Mouse (Mus musculus): ENCODE results near the gene Fanca. TPM values are rescaled to one million over a fixed set of nuclear protein-coding genes. Genes with fewer than 3 reads are reported as not detected.
A peak's percentile ranks its signal among the peaks of the same experiment; 100 is the strongest.

The Fanca gene
- 3.1 and 4.1 TPM in 2 replicates for polyA plus RNA-seq (2012; rRNA removed)

- DNase-seq (ENCODE audit: extremely low spot score in 1 of 2, low spot score in 1 of 2), result peak; percentile 79 to 92
Measured at GRCm38 (mm10) chr8:123318467-123318911, at the start of gene Fanca. Gene Fanca, minus strand, starts transcription at chr8:123318576.

- peak; percentile 68 to 93 for DNase-seq (ENCODE audit: extremely low spot score in 1 of 2, low spot score in 1 of 2)
Measured at GRCm38 (mm10) chr8:123361082-123361739, 42.8 kb upstream of the Fanca start.

GRCm38 (mm10) chr8:123353216-123353615 is 34.8 kb upstream of the Fanca start:
- DNase-seq (ENCODE audit: extremely low spot score in 1 of 2, low spot score in 1 of 2), result no peak

GRCm38 (mm10) chr8:123352786-123353185 is 34.4 kb upstream of the Fanca start:
- peak in 1 of 2 experiments; percentile 53 for DNase-seq (ENCODE audit: extremely low spot score in 1 of 2, low spot score in 1 of 2)

DNA sequence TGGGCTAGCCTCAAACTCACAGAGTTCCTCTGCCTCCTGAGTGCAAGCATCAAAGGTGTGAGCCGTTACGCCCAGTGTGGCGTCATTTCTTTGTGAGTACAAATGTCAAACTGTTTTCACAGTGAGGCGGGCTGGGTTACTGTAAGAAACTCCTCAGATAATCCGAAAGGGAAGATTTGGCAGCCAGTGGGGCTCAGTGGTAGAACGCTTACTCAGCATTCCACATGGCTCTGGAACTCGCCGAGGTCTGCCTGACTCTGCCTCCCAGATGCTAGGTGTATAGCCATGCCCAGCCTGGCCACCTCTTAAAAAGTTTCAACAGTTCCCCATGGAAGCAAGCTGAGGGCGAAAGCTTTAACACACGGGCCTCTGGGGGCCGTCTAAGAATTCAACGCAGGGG is 33.7 kb upstream of the Fanca start:
- DNase-seq (ENCODE audit: extremely low spot score in 1 of 2, low spot score in 1 of 2), result no peak

GRCm38 (mm10) chr8:123349073-123349472 is 30.7 kb upstream of the Fanca start:
- no peak for DNase-seq (ENCODE audit: extremely low spot score in 1 of 2, low spot score in 1 of 2)

DNA sequence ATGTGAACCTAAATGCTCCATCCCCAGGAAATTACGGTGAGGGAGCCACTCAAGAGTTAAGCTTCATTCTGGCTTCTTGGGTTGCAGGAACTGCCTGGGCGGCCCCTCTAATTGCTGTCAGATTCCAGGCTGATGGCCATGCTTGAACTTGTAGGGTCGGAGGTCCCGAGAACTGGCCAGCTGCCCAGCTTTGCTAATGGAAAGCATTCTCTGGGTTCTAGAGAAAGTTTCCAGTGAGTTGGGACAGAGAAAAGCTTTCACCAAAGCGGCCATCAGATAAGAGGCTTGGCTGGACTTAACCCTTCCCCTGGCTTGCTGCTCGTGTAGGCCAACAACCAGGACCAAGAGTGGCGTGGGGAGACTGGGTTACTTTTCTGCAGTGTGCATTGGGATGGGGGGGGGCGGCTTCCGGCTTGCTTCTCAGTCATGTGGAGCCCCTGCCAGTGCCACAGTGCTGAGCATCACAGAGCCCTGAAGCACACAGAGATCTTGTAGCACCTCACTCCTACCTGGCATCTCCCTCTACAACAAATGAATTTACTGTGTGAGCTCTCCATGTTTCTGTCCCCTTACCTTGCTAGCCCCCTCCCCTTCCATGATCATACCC is 30.0 kb upstream of the Fanca start:
- DNase-seq (ENCODE audit: extremely low spot score in 1 of 2, low spot score in 1 of 2), result no peak

GRCm38 (mm10) chr8:123347293-123347692 is 28.9 kb upstream of the Fanca start:
- no peak for DNase-seq (ENCODE audit: extremely low spot score in 1 of 2, low spot score in 1 of 2)

DNA sequence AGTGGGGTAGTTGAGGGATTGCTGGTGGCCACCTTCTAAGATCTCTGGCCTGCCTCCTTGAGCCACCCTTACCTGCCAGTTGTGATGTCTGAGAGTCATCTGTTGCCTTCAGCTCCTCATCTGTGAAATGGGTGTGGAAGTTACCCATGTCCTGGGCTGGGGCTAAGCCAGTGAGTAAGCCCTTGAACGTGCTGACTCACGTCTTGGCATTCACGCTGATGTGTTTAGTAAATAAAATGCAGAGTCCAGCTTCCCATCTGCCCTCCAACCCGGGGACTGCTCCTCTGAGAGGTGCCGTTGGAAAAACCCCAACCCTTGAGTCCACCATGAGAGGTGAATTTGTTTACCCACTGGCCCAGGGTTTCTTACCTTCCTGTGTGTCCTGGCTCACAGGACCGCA is 27.5 kb upstream of the Fanca start:
- no peak for DNase-seq (ENCODE audit: extremely low spot score in 1 of 2, low spot score in 1 of 2)

DNA sequence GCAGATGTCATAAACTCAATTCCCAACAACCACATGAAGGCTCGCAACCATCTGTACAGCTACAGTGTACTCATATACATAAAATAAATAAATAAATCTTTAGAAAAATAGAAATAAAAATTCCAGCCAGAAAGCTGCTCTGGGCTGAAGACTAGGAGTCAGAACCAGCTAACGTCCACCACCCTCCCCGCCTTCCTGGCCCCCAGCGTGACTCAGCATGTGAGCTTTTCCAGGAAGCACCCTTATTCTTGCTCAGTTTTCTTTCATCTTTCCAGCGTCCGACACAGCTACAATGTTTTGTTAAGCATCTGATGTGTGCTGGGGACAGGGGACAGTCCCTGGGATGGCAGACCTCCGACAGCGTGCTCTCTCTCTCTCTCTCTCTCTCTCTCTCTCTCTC is 26.8 kb upstream of the Fanca start:
- DNase-seq (ENCODE audit: extremely low spot score in 1 of 2, low spot score in 1 of 2), result no peak

DNA sequence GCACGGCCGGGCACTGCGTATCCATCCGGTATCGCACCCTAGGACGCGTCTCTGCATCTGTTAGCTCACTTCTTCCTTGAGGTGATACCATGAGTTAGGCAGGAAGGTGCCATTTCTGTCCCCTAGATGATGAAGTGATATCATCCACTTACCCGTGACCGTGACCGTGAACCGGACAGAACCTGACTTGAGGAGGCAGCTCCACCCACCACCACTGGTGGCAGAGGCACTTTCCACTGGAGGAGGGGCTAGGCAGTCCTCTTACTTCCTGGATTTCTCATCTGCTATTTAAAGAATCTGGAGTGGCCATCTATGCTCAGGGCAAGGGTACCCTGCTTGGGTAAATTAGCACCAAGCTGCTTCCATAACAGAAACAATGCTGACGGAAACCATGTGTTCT is 25.0 kb upstream of the Fanca start:
- no peak for DNase-seq (ENCODE audit: extremely low spot score in 1 of 2, low spot score in 1 of 2)

GRCm38 (mm10) chr8:123342911-123343310 is 24.5 kb upstream of the Fanca start:
- DNase-seq (ENCODE audit: extremely low spot score in 1 of 2, low spot score in 1 of 2), result no peak

DNA sequence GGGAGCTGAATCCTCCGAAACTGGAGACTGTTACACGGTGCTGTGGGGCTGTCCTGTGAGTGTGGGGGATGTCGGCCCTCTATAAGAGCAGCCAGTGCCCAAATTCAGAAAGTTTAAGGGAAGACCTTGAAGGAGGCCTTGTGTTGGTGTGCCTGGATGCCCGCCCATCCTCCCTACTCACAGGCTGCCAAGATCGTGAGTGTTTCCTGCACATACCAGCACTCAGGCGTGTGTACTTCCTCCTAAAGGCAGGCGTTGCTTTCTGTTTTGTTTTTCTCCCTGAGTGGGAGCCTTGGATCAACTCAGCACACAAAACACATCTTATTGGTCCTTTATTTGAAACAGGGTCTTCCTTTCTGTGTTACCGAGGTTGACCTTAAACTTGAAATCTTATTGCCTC is 23.9 kb upstream of the Fanca start:
- peak in 1 of 2 experiments; percentile 28 for DNase-seq (ENCODE audit: extremely low spot score in 1 of 2, low spot score in 1 of 2)

- no peak for DNase-seq (ENCODE audit: extremely low spot score in 1 of 2, low spot score in 1 of 2)
Measured at GRCm38 (mm10) chr8:123341040-123342015, 23.0 kb upstream of the Fanca start.

GRCm38 (mm10) chr8:123340071-123340470 is 21.7 kb upstream of the Fanca start:
- DNase-seq (ENCODE audit: extremely low spot score in 1 of 2, low spot score in 1 of 2), result no peak

- DNase-seq (ENCODE audit: extremely low spot score in 1 of 2, low spot score in 1 of 2), result no peak
Measured at GRCm38 (mm10) chr8:123337475-123337874, 19.1 kb upstream of the Fanca start.

GRCm38 (mm10) chr8:123334467-123334866 is 16.1 kb upstream of the Fanca start:
- DNase-seq (ENCODE audit: extremely low spot score in 1 of 2, low spot score in 1 of 2), result no peak

GRCm38 (mm10) chr8:123333864-123334263 is 15.5 kb upstream of the Fanca start:
- DNase-seq (ENCODE audit: extremely low spot score in 1 of 2, low spot score in 1 of 2), result peak in 1 of 2 experiments; percentile 45

DNA sequence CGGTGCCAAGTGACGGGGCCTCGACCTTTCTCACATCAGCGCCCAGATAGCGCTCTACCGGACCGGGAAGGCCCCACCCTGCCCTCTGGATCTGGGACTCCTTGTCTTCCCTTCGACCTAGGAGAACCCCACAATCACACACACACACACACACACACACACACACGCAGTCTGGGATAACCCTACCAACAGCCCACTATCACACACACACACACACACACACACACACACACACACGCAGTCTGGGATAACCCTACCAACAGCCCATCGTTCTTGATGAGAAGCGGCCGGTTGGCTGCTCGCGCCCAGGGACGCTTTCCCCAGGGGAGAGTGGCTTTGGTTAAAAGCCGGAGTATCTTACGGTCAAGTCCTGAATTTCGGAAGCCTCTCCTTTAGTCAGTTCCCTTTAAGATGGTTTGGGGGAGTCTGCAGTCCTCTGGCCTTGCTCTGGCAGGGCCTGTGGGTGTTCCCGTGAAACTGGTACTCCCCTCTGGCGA is 14.8 kb upstream of the Fanca start:
- DNase-seq (ENCODE audit: extremely low spot score in 1 of 2, low spot score in 1 of 2), result no peak

DNA sequence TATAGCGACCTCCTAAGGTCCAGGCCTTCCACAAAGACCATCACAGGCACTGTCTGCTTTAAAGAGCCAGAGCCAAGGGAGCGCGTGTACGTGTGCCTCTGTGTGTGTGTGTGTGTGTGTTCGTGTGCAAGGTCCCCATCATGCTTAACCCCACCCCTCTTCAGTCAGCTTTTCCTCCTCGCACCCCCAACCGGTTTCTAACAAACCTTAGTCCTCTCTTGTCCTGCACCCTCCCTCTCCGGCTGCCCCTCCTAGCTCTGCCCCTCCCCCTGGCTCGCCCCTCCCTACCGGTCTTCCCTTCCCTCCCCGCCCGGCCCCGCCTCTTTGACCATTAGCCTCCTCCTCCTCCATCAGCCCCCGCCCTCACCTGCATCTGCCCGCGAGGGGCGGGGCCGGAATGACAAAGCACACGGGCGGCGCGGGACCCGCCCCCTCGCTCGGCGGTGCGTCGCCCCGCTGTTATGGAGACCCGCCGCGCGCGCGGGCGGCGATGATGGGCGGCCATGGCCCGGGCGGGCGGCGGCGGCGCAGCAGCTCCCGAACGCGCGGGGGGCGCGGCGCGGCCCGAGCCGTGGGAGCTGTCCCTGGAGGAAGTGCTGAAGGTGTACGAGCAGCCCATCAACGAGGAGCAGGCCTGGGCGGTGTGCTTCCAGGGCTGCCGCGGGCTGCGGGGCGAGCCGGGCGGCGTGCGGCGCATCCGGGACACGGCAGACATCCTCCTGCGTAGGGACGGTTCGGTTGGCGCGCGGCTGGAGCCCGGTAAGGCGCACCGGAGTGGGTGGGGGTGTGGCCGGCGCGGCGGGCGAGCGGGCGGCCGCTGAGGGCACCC is 14.1 kb upstream of the Fanca start, which contains the start of gene Spire2:
Gene Spire2 (plus strand): TSS at position 452 of the 829 bp plus-strand sequence.
- peak in 1 of 2 experiments; percentile 55 for DNase-seq (ENCODE audit: extremely low spot score in 1 of 2, low spot score in 1 of 2)
